Comparison of ENCODE assay signal across 8 mouse cellular contexts in the genomic region with DNA sequence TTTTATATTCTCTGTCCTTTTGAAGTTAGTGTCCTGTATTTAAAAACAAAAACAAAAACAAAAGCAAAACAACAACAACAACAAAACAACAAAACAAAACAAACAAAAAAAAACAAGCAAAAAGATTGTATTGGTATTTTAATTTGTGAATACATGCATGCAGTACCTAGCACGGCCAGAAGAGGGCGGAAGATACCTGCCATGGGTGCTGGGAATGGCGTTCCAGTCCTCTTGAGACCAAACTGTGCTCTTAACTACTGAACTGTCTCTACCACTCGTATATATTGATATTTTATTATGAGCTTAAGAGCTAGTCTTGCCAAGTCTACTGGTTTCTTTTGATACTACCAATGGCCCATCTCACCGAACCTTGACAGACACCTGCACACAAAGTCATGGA. TPM values are rescaled to one million over a fixed set of nuclear protein-coding genes. Genes with fewer than 3 reads are reported as not detected.
DNase-seq lines count a peak whose midpoint lies in the region; ATAC-seq and TF ChIP-seq lines count a peak whose summit lies in the region.

No protein-coding gene starts in this region.

- no peaks in the 10 kb centered on the region for H3K9me3 ChIP-seq in liver, embryonic 14.5 days (ENCODE audit: control insufficient read depth, low read length)

- H3K4me1 ChIP-seq in liver, embryonic 14.5 days (replicated peaks; ENCODE audit: control insufficient read depth in 2 of 2, insufficient read depth in 2 of 2, low read length in 1 of 2) = no peaks in the 10 kb centered on the region

- no peaks in the 10 kb centered on the region for H3K27me3 ChIP-seq in liver, embryonic 14.5 days (ENCODE audit: control insufficient read depth, insufficient read depth, low read length)

- 13% methylated on average over 5 of the region's 5 CpGs for WGBS in liver, embryonic 14.5 days (ENCODE audit: insufficient replicate concordance)

- no peak overlapping the region for H3K9ac ChIP-seq in liver, embryonic 14.5 days (replicated peaks)

- TF ChIP-seq CTCF in liver, embryonic 14.5 days (IDR thresholded peaks at IDR 0.05; ENCODE audit: low read depth) = peak; percentile 92

- TF ChIP-seq EP300 in liver, embryonic 14.5 days (IDR thresholded peaks at IDR 0.05; ENCODE audit: low read depth) = no peak

- H3K4me2 ChIP-seq in liver, embryonic 14.5 days (ENCODE audit: low read depth) = no peak overlapping the region

- H3K36me3 ChIP-seq in liver, embryonic 14.5 days (replicated peaks; ENCODE audit: control insufficient read depth, insufficient read depth, low read depth) = no peaks in the 10 kb centered on the region

- DNase-seq in gastrocnemius, postnatal 10 days = peak; percentile 50
- DNase-seq in gastrocnemius, postnatal 25 days = no peak
- DNase-seq in right cerebral cortex, postnatal 4 days = peak; percentile 59
- no peak for DNase-seq in right cerebral cortex, adult 2 months (ENCODE audit: low spot score in 2 of 2)
- peak; percentile 65 for DNase-seq in brain, adult 2 months (ENCODE audit: low read depth, low spot score)
- no peak for DNase-seq in liver, embryonic 14.5 days (ENCODE audit: low read depth in 3 of 3, low spot score in 3 of 3)
- no peak for DNase-seq in frontal cortex, adult 2 months (ENCODE audit: extremely low spot score in 1 of 2, low spot score in 1 of 2)
- DNase-seq in urinary bladder, postnatal 10 days (ENCODE audit: low spot score) = no peak

- H3K4me3 ChIP-seq in liver, embryonic 14.5 days (ENCODE audit: insufficient read depth in 1 of 2, low read depth in 2 of 2, low read length in 2 of 2) = no peak overlapping the region

- ATAC-seq in liver, embryonic 14.5 days (ENCODE audit: insufficient read depth) = no peak

- H3K27ac ChIP-seq in liver, embryonic 14.5 days = no peak overlapping the region

RNA-seq across cellular contexts. Expression of a gene that starts 18.6 kb away (rescaled TPM):
- 10 to 100 TPM; 11.6 to 14.3 TPM for total RNA-seq in gastrocnemius, postnatal 10 days (2021)
- total RNA-seq in gastrocnemius, postnatal 25 days (2021) = 1 to 10 TPM; 6.0 to 6.2 TPM
- 5.4 and 6.3 TPM in 2 replicates for polyA plus RNA-seq in liver, embryonic 14.5 days (2012; rRNA removed)
- polyA plus RNA-seq in liver, embryonic 14.5 days (2014; fragmentation: Nextera tagmentation; extraction: Ambion mirVana) = 2.3 and 3.0 TPM in 2 replicates
- polyA plus RNA-seq in frontal cortex, adult 2 months (2012; rRNA removed) = 24.7 and 25.7 TPM in 2 replicates

RNA-seq across cellular contexts. Expression of a gene that starts 19.5 kb away (rescaled TPM):
- 10 to 100 TPM; 42.8 to 50.4 TPM for total RNA-seq in gastrocnemius, postnatal 10 days (2021)
- total RNA-seq in gastrocnemius, postnatal 25 days (2021) = 10 to 100 TPM; 37.8 to 39.2 TPM
- polyA plus RNA-seq in liver, embryonic 14.5 days (2012; rRNA removed) = 39.7 and 58.7 TPM in 2 replicates
- polyA plus RNA-seq in liver, embryonic 14.5 days (2014; fragmentation: Nextera tagmentation; extraction: Ambion mirVana) = 88.8 and 98.1 TPM in 2 replicates
- polyA plus RNA-seq in frontal cortex, adult 2 months (2012; rRNA removed) = 54.1 and 64.6 TPM in 2 replicates

RNA-seq across cellular contexts. Expression of a gene that starts 58.2 kb away (rescaled TPM):
- total RNA-seq in gastrocnemius, postnatal 10 days (2021) = 1 to 10 TPM; 2.7 to 3.3 TPM
- total RNA-seq in gastrocnemius, postnatal 25 days (2021) = 1 to 10 TPM in 1 of 2 experiments, under 1 TPM in 1; 0.31 to 1.1 TPM
- polyA plus RNA-seq in liver, embryonic 14.5 days (2012; rRNA removed) = 1.9 and 2.0 TPM in 2 replicates
- 3.0 and 3.9 TPM in 2 replicates for polyA plus RNA-seq in liver, embryonic 14.5 days (2014; fragmentation: Nextera tagmentation; extraction: Ambion mirVana)
- polyA plus RNA-seq in frontal cortex, adult 2 months (2012; rRNA removed) = 10.4 and 11.9 TPM in 2 replicates

Comparison
In these comparisons a context has a peak if more than half of its experiments do, and no peak if none do; other contexts are left out.
1. DNase-seq: peak in gastrocnemius, postnatal 10 days (single experiment), right cerebral cortex, postnatal 4 days (single experiment) and brain, adult 2 months (single experiment); none in gastrocnemius, postnatal 25 days (single experiment), right cerebral cortex, adult 2 months (0 of 2), liver, embryonic 14.5 days (0 of 3), frontal cortex, adult 2 months (0 of 2) and urinary bladder, postnatal 10 days (single experiment).